Mouse (Mus musculus) kidney, postnatal 0 days (tissue): Measurements from ENCODE around the gene Gm42417. TPM values are rescaled to one million over a fixed set of nuclear protein-coding genes. Genes with fewer than 3 reads are reported as not detected.

Source experiments
- ATAC-seq: fragments of 200-750 bp; cut with Nextera tagmentation; replicated peaks from 2 replicates; pipeline ENCODE4 v1.8.0; 2017; ENCODE audit warnings: low read depth, moderate number of reproducible peaks, moderate TSS enrichment, moderate library complexity; ENCODE audit not compliant: low FRiP score
- DNase-seq: peaks from one replicate; pipeline ENCODE4 v3.0.0-alpha.2; 2016; ENCODE audit warnings: low spot score
- H3K27ac ChIP-seq: fragments of 300-500 bp; sonication (generic); 2 replicates; pipeline ENCODE4 v1.5.1; 2014; ENCODE audit warnings: mild to moderate bottlenecking
- H3K27me3 ChIP-seq: fragments of 300-500 bp; sonication (generic); 2 replicates; pipeline ENCODE4 v1.6.1; 2014; ENCODE audit warnings: low read length, mixed read lengths; ENCODE audit not compliant: insufficient read depth
- H3K36me3 ChIP-seq: fragments of 300-500 bp; sonication (generic); 2 replicates; pipeline ENCODE4 v1.6.1; 2014; ENCODE audit warnings: low read length, mixed read lengths; ENCODE audit not compliant: insufficient read depth
- H3K4me1 ChIP-seq: fragments of 300-500 bp; sonication (generic); replicated peaks from 2 replicates; pipeline ENCODE4 v1.6.1; 2014; ENCODE audit warnings: antibody characterized with exemption, low read length, mixed read lengths; ENCODE audit not compliant: insufficient read depth
- H3K4me2 ChIP-seq: fragments of 300-500 bp; sonication (generic); 2 replicates; pipeline ENCODE4 v1.6.1; 2014; ENCODE audit warnings: mild to moderate bottlenecking, low read length, moderate library complexity, mixed read lengths
- H3K4me3 ChIP-seq: fragments of 300-500 bp; sonication (generic); replicated peaks from 2 replicates; pipeline ENCODE4 v1.5.1; 2014; ENCODE audit warnings: low read depth, low read length
- H3K9ac ChIP-seq: fragments of 300-500 bp; sonication (generic); 2 replicates; pipeline ENCODE4 v1.6.1; 2014; ENCODE audit warnings: low read depth, low read length
- H3K9me3 ChIP-seq: fragments of 300-500 bp; sonication (generic); replicated peaks from 2 replicates; pipeline ENCODE4 v1.6.1; 2016; ENCODE audit warnings: low read length, inconsistent platforms, mixed read lengths
- CTCF ChIP-seq: IDR thresholded peaks from 2 replicates; pipeline ENCODE4 v1.5.1; 2016; ENCODE audit warnings: antibody characterized with exemption, low read depth, mild to moderate bottlenecking, moderate library complexity
- WGBS: fragments of 180-500 bp; shearing (Covaris S2); extraction: QIAGEN DNeasy Blood & Tissue Kit; methylation state at CpG from one replicate; pipeline ENCODE4 v1.1.7; 2014; 5-methylcytosine and 5-hydroxymethylcytosine counted together
- polyA plus RNA-seq: library from polyadenylated mRNA; unstranded; fragments of >200 nt; fragmentation: Nextera tagmentation; extraction: Ambion mirVana; gene quantifications from 2 replicates; pipeline ENCODE4 v1.2.1, GENCODE M21; 2015

Gm42417 gene
- polyA plus RNA-seq, 1 experiment from 2014 or later: not detected

GRCm38 (mm10) chr1:36572709-36573108 is 33.5 kb upstream of the Gm42417 start:
- Histone ChIP-seq H3K9me3 (no peaks in the 10 kb centered on the region), H3K4me2 (no peak overlapping the region), H3K27me3 (no peaks in the 10 kb centered on the region), H3K36me3 (no peaks in the 10 kb centered on the region), H3K4me3 (no peak overlapping the region), H3K9ac (no peak overlapping the region), H3K4me1 (peaks cover 47% of the 10 kb centered on the region), H3K27ac (no peak overlapping the region)
- TF ChIP-seq CTCF: no peak
- 52% methylated on average over 1 of the region's 1 CpGs for WGBS
- no peak for DNase-seq
- ATAC-seq: no peak

- 55% methylated on average over 2 of the region's 2 CpGs for WGBS
- Histone ChIP-seq H3K27ac (0 out of 2 replicates have a peak overlapping the region, but pooled peaks have one; percentile 15), H3K9ac (no peak overlapping the region), H3K4me3 (no peak overlapping the region), H3K9me3 (no peaks in the 10 kb centered on the region), H3K36me3 (no peaks in the 10 kb centered on the region), H3K4me1 (peaks cover 47% of the 10 kb centered on the region), H3K4me2 (no peak overlapping the region), H3K27me3 (no peaks in the 10 kb centered on the region)
- no peak for DNase-seq
- TF ChIP-seq CTCF: no peak
- ATAC-seq: no peak
These were observed 33.0 kb upstream of the Gm42417 start for GRCm38 (mm10) chr1:36572140-36572700.

GRCm38 (mm10) chr1:36571627-36572026 is 32.4 kb upstream of the Gm42417 start:
- no peaks in the 10 kb centered on the region for H3K36me3 ChIP-seq
- peaks cover 44% of the 10 kb centered on the region for H3K4me1 ChIP-seq
- no peaks in the 10 kb centered on the region for H3K27me3 ChIP-seq
- WGBS: 37% methylated on average over 6 of the region's 6 CpGs
- H3K9ac ChIP-seq: no peak overlapping the region
- H3K4me3 ChIP-seq: no peak overlapping the region
- no peak for TF ChIP-seq CTCF
- H3K27ac ChIP-seq: no peak overlapping the region
- no peaks in the 10 kb centered on the region for H3K9me3 ChIP-seq
- ATAC-seq (peak; percentile 40; the same call in 1 of the 2 replicates), DNase-seq (peak; percentile 63)
- H3K4me2 ChIP-seq: no peak overlapping the region

GRCm38 (mm10) chr1:36570320-36570719 is 31.1 kb upstream of the Gm42417 start:
- Histone ChIP-seq H3K4me3 (no peak overlapping the region), H3K4me2 (no peak overlapping the region), H3K27me3 (no peaks in the 10 kb centered on the region), H3K9ac (no peak overlapping the region), H3K36me3 (no peaks in the 10 kb centered on the region), H3K4me1 (peaks cover 38% of the 10 kb centered on the region), H3K27ac (no peak overlapping the region), H3K9me3 (no peaks in the 10 kb centered on the region)
- TF ChIP-seq CTCF: no peak
- DNase-seq (no peak), ATAC-seq (no peak)
- 88% methylated on average over 5 of the region's 5 CpGs for WGBS

- H3K4me3 ChIP-seq: no peak overlapping the region
- no peak overlapping the region for H3K4me2 ChIP-seq
- H3K9ac ChIP-seq: no peak overlapping the region
- H3K27me3 ChIP-seq: no peaks in the 10 kb centered on the region
- peak overlapping the region; percentile 66 for H3K27ac ChIP-seq
- ATAC-seq (no peak), DNase-seq (no peak)
- TF ChIP-seq CTCF: no peak
- 33% methylated on average over 7 of the region's 7 CpGs for WGBS
- peaks cover 38% of the 10 kb centered on the region for H3K4me1 ChIP-seq
- no peaks in the 10 kb centered on the region for H3K36me3 ChIP-seq
- H3K9me3 ChIP-seq: no peaks in the 10 kb centered on the region
These were observed 30.6 kb upstream of the Gm42417 start for GRCm38 (mm10) chr1:36569694-36570276.

GRCm38 (mm10) chr1:36568776-36569175 is 29.5 kb upstream of the Gm42417 start:
- H3K4me2 ChIP-seq: no peak overlapping the region
- no peaks in the 10 kb centered on the region for H3K9me3 ChIP-seq
- peak overlapping the region; percentile 66 for H3K27ac ChIP-seq
- no peak overlapping the region for H3K9ac ChIP-seq
- peaks cover 34% of the 10 kb centered on the region for H3K4me1 ChIP-seq
- no peak for TF ChIP-seq CTCF
- H3K36me3 ChIP-seq: no peaks in the 10 kb centered on the region
- DNase-seq: peak; percentile 63
- 45% methylated on average over 4 of the region's 4 CpGs for WGBS
- no peak for ATAC-seq
- no peak overlapping the region for H3K4me3 ChIP-seq
- H3K27me3 ChIP-seq: no peaks in the 10 kb centered on the region
